Mouse (Mus musculus): ENCODE data around the gene Aoah.

Gene Aoah

DNA sequence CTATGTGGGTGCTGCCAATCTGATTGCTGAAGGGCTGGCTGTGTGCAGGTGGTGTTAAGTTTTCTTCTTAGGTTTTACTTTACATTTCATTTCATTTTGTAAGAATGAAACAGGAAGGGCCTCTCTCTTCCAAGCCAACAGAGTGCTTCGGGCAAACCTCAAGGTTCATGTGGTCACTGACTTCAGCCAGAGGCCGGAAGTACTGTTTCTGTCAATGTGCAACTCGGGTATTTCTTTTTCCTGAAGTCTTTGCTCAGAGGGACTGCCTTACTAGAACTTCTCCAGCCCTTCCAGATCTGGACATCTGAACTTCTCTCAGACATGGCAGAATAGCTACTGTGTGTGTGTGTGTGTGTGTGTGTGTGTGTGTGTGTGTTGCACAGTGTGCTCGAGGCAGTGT is at the start of gene Aoah:
Gene Aoah (plus strand): TSS at position 213 of the 400 bp plus-strand sequence.
- DNase-seq (ENCODE audit: extremely low read depth, insufficient read length, low spot score), result no peak

DNA sequence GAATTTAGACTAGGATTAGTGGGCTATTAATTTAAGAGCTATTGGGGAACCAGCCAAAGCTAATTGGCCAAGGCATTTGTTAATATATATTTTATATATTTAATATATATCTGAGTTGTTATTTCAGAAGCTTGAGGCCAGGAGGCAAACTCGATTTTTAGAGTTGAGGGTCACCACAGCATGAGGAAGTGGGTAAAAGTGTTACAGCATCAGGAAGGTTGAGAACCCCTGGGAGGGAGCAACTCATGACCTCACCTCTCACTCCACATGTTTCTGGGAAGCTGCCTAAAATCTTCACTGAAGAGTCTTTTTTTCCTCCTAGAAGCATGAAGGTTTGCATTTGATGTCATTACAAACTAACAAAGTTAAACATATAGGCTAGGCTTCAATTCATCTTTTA is 39.1 kb upstream of the Aoah start:
- DNase-seq (ENCODE audit: extremely low read depth, insufficient read length, low spot score), result no peak

DNA sequence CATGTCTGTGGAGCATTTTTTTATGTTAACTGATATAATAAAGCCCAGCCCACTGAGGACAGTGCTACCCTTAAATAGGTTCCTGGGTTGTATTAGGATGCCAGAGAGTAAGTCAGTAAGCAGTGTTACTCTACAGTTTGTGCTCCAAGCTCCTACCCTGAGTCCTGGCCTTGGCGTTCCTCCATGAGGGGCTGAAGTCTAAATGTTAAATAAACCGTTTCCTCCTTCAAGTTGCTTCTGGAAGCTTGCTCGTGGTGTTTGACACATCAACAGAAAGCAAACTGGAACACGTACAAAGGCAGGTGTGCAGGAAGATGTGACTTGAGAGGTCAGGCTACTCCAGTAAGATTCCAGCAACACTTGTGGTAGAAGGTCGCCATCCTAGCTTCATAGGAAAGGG is 10.3 kb upstream of the Aoah start:
- DNase-seq (ENCODE audit: extremely low read depth, insufficient read length, low spot score), result no peak

DNA sequence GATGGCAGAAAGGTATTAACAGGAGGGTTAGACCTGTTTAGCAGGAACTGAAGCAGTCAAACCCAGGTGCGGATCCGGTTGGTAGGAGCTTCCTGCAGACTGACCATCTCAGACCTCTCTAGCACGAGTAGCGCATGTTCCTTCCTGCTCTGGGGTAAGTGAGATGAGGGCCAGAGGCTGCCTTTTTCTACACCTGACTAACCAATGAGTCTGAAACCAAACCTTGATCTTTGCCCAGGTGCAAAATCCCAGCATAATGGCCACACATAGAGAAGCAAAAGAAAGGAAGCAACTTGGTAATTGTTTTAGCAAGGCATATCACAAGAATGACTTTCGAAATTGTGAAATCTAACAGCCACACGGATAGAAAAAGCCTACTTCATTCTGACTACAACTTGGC is 9.9 kb upstream of the Aoah start:
- no peak for DNase-seq (ENCODE audit: extremely low read depth, insufficient read length, low spot score)

DNA sequence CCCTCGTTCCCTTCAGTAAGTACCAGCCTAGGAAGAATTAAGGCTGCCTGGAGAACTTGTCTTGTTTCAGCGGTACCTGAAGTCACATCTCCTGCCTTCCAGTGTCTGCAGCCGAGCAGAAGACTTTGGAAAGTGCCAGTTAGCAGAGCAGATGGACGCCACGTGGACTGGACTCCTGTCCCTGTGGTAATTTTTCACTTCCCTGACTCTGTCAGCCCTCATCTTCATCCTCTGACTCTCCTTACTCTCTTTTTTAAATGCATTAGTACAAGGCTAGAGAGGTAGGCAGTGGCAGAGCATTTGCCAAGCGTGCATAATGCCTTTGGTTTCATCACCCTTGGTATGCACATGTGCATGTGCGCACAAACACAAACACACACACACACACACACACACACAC is 8.0 kb upstream of the Aoah start:
- no peak for DNase-seq (ENCODE audit: extremely low read depth, insufficient read length, low spot score)

DNA sequence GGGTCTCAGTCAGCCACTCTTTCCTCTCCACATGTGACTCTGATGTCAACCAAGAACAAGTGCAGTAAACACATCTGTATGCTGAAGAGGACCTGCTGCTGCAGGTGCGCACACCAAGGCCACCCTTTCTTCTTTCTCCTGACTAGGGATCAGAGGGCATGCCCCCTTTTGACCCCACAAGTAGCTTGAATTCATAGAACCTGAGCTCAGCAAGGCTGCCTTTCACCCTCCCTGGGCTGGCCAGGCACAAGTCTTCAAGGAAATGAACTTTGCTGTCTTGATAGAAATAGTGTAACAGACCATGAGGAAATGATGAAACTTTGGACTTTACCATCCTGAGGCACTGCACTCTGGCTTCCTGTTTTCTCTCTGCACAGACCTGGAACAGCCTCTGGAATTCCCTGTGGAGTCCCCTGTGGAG is 7.1 kb upstream of the Aoah start:
- no peak for DNase-seq (ENCODE audit: extremely low read depth, insufficient read length, low spot score)

DNA sequence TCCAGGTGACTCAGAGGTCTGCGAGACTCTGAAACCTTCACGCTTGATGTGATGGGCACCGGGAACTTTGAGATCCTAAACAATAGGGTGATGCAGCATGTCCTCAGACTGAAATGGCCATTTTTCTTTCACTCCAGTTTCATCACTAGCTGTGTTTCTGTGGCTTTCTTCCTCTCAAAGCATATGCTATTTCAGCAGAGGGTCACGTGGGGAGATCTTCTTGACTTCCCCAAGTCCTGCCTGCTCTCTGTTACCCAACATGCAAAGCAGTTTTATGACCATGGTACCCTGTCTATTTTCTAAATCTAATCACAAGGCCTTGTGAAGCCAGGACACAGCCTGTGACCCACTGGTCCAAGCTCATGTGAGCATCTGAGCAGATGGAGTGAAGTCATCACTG is 6.0 kb upstream of the Aoah start:
- DNase-seq (ENCODE audit: extremely low read depth, insufficient read length, low spot score), result no peak

DNA sequence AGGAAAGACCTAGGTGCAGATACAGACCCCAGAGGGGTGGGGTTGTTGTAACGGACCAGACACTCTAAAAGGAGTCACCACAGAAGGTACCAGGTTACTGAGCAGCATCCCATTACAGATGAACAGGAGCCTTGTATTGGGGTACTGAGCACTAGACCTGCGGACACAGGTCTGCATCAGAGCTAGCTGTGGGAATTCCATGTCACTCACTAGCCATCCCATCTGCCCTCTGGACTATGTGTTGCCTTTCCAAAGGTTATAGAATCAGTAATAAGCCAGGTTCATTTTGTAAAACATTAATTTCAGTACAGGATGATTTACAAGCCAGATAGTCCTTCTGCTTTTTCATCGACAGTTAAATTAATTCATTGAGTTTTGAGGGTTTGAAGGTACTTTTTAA is 2.7 kb downstream of the Aoah start:
- no peak for DNase-seq (ENCODE audit: extremely low read depth, insufficient read length, low spot score)

DNA sequence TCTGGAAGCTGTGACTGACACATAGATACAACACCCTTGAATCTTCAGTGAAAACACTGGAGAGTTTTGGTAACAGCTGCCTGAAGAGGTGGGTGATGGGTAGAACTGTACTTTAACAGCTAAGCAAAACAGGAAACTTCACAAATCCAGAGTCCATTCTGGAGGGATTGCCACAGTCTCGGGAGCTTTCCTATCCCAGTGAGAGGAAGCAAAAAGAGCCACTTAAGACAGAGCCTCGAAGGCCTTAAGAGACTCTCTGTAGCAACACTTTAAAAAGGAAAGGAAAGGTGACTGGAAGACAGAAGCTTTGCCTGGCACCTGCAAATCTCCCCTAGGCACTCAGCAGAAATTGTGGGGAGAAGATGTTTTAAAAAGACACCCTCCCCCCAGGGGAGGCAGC is 4.6 kb downstream of the Aoah start:
- no peak for DNase-seq (ENCODE audit: extremely low read depth, insufficient read length, low spot score)

DNA sequence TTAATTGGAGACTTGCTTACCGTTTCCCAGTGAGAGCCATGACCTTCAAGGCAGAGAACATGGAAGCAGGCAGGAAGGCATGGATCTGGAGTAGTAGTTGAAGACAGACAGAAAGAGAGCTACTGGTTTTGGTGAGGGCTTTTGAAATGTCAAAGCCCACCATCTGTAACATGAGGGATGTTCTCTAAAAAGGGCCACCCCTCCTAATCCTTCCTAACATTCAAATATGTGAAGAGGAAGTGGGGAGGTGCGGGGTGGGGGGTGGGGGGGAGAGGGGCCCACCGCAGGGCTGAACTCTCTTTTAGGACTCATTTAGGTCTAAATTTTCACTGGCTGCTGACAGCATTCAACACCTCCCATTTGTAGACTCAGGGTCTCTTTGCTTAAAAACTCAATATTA is 5.9 kb downstream of the Aoah start:
- no peak for DNase-seq (ENCODE audit: extremely low read depth, insufficient read length, low spot score)

DNA sequence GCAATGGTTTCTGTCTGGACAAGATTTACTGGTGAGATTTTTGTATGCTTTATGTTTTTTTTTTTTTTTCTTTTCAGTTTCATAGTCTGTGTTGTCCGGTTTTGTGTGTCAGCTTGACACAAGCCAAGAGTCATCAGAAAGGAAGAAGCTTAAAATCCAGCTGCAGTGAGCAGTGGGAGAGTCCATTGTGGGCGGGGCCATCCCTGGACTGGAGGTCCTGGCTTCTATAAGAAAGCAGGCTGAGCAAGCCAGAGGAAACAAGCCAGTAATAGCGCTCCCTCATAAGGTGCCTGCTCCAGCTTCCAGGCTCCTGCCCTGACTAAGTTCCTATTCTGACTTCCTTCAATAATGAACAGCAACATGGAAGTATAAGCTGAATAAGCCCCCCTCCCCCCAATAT is 6.7 kb downstream of the Aoah start:
- DNase-seq (ENCODE audit: extremely low read depth, insufficient read length, low spot score), result no peak

DNA sequence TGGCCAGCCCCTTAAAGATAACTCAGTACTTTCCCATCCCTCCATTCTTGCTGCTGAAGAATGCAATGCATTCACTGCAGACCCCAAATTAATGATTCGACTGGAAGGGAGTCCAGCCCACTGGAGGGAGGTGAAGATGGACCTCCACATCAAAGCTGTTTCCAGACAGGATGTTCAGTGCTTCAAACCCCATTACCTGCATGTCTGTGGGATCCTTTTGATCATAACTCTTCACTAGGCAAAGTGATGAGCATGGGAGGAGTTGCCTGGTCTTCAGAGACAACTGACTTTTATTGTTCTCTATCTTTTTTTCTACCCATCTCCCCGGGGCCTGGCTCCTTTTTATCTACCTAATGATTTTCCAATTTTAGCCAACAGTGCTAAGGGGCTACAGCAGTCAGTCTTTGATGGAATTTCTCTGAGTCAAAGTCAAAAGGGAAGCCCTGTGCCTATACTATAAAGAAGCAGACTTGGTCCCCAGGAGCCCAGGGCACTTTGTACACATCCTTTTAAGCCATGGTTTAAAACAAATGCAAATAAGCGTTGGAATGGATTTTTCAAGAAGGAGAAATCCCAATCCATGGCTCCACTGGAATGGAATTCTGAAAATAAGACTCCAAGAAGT is 18.0 kb downstream of the Aoah start:
- DNase-seq (ENCODE audit: extremely low read depth, insufficient read length, low spot score), result no peak

DNA sequence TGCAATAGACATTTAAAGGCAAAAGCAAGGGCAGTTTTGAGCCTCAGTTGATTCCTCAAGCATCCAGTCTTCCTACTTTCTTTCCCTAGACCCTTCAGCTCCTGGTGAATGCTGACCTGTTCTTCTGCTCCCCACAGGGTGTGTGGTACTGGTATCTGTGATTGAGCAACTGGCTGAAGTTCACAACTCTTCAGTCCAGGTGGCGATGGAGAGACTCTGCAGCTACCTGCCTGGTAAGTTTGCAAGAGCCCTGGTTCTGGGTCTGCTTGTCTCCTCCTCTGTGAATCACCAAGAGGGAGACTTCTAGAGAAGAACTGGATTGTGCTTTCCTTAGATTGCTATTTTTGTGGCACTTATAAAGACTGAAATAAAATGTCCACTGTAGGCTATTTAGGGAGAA is 22.5 kb downstream of the Aoah start:
- no peak for DNase-seq (ENCODE audit: extremely low read depth, insufficient read length, low spot score)

DNA sequence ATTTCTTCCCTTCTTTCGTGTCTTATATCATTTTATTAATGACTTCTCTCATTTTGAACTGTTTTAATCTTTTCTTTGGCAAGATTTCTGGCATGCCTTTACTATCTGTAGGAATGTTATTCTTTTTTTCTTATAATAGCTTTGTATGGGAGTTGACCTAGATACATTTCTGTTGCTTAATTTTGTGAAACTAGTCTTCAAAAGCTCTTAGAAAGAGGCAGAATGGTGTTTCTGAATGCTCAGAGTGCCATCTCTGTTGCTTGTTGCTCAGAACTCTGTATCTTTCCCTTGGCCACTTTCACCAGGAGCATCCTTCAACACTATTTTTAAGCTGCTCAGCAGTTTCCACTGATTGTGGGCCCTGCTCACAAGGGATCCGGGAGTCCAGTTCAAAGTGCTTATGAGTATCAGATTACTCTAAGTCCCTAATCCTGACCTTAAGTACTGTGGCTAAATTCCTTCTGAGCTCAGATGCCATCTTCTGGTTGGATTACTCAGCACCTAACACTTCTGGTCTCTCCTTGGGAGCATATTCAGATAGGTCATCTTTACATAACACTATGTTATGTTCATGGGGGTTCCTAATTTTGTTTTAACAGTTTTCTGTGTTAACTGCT is 26.9 kb downstream of the Aoah start:
- no peak for DNase-seq (ENCODE audit: extremely low read depth, insufficient read length, low spot score)

DNA sequence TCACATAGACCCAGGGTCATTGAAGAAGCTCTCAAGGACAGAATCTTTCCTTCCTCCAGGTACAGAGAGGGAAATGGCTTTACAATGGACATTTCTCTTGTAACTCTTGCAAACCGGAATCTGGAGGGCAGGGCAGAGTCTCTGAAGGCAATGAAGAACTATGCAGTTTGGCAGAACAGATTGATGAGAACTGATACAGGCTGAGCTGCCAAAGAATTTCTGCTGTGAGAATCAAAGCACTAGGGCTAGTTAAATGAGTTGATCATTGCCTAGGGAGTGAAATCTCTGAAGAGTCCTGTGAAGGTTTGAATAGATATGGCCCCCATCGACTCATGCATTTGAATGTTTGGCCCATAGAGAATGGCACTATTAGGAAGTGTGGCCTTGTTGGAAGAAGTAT is 34.8 kb downstream of the Aoah start:
- DNase-seq (ENCODE audit: extremely low read depth, insufficient read length, low spot score), result no peak

DNA sequence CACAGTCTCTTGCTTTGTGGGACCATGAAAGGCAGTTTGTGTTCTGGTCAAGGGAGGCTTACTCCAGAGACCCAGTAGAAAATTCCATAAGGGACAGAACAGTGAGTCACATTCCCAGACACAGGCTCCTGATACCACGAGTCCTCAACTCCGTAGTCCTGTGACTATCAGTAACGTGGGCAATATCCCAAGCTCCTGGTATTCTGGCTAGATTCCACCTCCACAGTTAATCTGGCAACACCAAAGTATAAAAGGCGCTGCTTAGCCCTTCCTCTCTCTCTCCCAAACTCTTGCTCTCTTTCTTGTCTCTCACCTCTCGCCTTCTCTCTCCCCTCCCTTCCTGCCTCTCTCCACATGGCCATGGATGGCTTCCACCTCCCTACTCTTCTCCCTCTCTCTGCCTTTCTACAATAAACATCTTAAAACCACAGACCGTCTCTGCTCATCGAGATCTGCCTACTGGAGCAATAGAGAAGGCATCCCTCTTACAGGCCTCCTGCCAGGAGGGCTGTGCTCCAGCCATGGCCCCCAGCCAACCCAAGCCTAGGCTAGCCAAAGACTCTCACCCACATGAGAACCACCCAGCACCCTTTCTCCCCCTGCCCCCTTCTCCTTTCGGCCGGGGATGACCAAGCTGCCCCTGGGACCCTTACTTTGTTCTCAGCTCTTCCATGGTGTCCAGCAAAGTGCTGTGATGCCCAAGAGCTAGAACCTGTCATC is 35.4 kb downstream of the Aoah start:
- peak; percentile 44 for DNase-seq (ENCODE audit: extremely low read depth, insufficient read length, low spot score)

DNA sequence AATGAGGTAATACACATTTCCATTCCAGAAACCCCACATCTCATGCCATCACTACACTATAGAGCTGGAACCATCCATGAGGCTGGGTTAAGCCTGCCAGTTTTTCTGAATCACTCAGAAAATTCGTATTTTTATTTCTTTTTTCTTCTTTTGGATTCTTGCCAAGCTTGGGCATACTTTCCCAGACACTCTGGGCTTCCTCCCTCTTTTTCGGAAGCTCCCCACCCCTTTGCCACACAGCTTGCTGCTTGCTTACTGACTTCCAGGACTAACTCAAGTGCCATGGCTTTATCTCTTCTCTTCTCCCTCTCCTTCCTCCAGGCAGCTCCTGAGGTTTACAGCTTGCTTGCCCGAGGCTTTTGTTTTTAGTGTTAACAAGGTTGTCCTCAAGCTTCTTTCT is 62.0 kb downstream of the Aoah start:
- DNase-seq (ENCODE audit: extremely low read depth, insufficient read length, low spot score), result no peak

DNA sequence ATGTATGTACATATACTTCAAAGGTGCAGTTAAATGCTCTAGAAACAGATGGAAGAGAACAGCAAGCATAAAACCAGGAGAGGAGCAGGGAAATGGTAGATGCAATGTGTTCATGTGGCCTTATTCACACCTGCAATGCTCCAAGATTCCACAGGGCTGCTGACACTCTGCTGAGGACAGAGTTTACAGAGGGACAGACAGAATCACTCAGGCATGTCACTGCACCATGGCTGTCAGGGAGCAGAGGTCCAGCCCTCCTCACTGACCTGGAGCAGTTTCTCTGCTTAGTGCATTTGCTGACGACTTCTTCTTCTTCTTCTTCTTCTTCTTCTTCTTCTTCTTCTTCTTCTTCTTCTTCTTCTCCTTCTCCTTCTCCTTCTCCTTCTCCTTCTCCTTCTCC is 105.5 kb downstream of the Aoah start:
- DNase-seq (ENCODE audit: extremely low read depth, insufficient read length, low spot score), result no peak

DNA sequence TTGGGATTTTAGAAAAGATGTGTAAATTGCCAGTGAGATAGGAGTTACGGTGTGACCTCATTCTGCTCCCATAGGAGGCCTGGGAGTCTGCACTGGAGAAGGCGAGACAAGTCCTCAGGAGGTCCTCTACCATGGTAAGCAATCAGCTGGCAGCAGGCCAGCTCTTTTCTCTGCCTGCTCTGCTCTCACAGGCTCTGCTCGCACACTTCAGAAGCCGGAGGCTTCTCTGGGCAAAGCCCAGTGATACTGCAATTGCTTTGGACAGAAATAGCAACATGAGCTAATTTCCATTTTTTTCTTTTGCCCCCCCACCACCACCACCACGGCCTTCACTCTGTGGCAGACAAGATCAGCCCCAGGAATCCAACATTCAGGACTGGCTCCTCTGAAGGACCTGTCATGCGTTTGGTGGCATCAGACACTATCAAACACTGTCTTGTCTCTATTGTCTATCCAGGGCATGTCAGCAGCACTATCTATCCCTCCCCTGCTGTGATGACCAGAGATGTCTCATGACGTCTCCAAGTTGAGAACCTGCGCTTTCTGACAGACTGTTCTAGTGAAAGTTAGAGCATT is 106.6 kb downstream of the Aoah start:
- no peak for DNase-seq (ENCODE audit: extremely low read depth, insufficient read length, low spot score)

DNA sequence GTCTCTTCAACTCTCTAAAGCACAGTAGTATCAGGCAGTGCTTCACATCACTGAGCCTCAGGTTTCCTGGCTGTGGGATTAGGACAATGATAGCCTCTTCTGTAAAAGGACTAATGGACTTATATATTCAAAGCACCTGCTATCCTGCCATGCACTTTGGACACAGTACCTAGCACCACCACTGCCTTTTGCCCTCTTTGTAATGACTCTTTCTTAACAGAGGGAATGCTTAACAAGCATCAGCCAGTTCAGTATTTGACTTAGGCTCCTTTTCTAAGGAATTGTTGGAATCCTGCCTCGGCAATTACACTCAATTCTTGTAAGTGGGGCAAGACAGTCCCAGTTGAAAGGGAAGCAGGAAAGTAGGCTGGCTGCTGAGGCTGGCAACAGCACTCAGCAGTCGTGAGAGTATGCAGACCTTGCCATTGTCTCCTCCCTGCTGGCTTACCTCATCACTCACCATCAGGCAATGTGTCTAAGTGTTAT is 107.1 kb downstream of the Aoah start:
- DNase-seq (ENCODE audit: extremely low read depth, insufficient read length, low spot score), result no peak

DNA sequence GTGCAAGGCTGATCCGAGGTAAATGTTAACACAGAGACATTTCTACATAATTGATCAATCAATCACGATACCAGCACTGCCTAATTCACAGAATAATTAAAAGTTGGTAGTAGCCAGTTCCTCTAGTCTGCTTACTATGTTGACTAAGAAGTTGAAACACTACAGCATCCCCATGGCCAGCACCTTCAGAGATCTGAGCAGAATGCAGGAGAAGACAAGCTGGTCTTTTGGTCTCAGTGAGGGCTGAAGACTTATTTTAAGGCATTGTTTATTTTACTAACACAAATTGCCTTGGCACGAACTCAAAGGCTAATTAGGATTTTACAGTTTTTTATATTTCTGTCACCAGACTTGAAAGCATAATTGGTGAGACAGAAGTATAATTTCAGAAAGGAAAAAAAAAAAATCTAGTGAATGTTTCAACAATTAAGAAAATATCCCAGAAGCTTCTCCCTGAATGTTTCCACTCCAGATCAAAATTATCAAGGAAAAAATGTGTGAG is 107.8 kb downstream of the Aoah start:
- DNase-seq (ENCODE audit: extremely low read depth, insufficient read length, low spot score), result no peak

DNA sequence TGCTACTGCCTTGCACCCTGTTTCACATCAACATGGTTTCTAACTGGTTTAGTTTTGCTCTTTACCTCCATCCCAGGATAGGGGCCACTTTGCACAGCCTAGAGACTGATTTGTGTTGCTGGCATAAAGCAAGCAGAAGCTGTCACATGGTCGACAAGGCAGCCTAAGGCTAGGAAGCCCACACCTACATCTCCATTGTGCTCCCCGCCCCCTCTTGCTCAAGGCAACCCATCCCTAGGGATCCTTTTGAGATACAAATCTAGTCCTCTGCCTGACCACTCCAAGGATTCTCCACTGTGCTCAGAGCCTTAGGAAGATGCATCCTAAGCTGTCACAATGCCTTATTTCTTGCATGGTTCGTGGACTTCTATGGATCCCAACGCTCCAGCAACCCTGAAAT is 110.2 kb downstream of the Aoah start:
- no peak for DNase-seq (ENCODE audit: extremely low read depth, insufficient read length, low spot score)

Measured in 3134 (cell line).